Mouse (Mus musculus) MEL (cell line): ENCODE results near the gene Gbp2b.
"Not testable (repeated sequence)": the region's sequence is repeated elsewhere in the genome, so short reads cannot be mapped to it uniquely, and the experiment has no call there.

Experiments used
- CHD2 ChIP-seq: IDR thresholded peaks from 2 replicates; pipeline ENCODE4 v1.6.1; 2011; ENCODE audit warnings: low read length, improper control_type of control experiment
- CTCF ChIP-seq, 3 experiments: IDR thresholded peaks in 2 of 3; conservative IDR thresholded peaks in 1 of 3; 2 replicates each; pipeline ENCODE4 v1.5.1; 2011 to 2012; ENCODE audit warnings: low read length in 3 of 3, low read depth in 2 of 3, mild to moderate bottlenecking in 2 of 3, improper control_type of control experiment in 1 of 3, inconsistent platforms in 1 of 3, mixed read lengths in 1 of 3, moderate library complexity in 1 of 3; ENCODE audit not compliant: control insufficient read depth in 1 of 3, insufficient read depth in 1 of 3, poor library complexity in 1 of 3, severe bottlenecking in 1 of 3
- GATA1 ChIP-seq: IDR thresholded peaks from 2 replicates; pipeline ENCODE4 v1.6.1; 2011; ENCODE audit warnings: low read depth, low read length, improper control_type of control experiment
- KAT2A ChIP-seq: conservative IDR thresholded peaks from 2 replicates; pipeline ENCODE4 v1.6.1; 2012; ENCODE audit warnings: low read depth, low read length, improper control_type of control experiment, inconsistent platforms
- MAFK ChIP-seq: IDR thresholded peaks from 2 replicates; pipeline ENCODE4 v1.6.1; 2011; ENCODE audit warnings: low read depth, mild to moderate bottlenecking, low read length, improper control_type of control experiment, borderline replicate concordance
- MAX ChIP-seq: IDR thresholded peaks from 2 replicates; pipeline ENCODE4 v1.6.1; 2011; ENCODE audit warnings: low read length, improper control_type of control experiment
- MYB ChIP-seq: IDR thresholded peaks from 2 replicates; pipeline ENCODE4 v1.6.1; 2011; ENCODE audit warnings: mild to moderate bottlenecking, low read depth, low read length, improper control_type of control experiment
- POLR2A ChIP-seq, 2 experiments: IDR thresholded peaks; 2 replicates each; pipeline ENCODE4 v1.6.1; 2011 to 2012; ENCODE audit warnings: low read length in 2 of 2, mild to moderate bottlenecking in 2 of 2, control low read depth in 1 of 2, improper control_type of control experiment in 1 of 2, low read depth in 1 of 2, moderate library complexity in 1 of 2; ENCODE audit not compliant: control insufficient read depth in 1 of 2, insufficient read depth in 1 of 2, poor library complexity in 1 of 2
- RAD21 ChIP-seq: IDR thresholded peaks from 2 replicates; pipeline ENCODE4 v1.6.1; 2011; ENCODE audit warnings: mild to moderate bottlenecking, low read depth, low read length, improper control_type of control experiment
- TAL1 ChIP-seq: IDR thresholded peaks from 2 replicates; pipeline ENCODE4 v1.6.1; 2012; ENCODE audit warnings: mild to moderate bottlenecking, inconsistent platforms, low read length, moderate library complexity, mixed read lengths
- USF1 ChIP-seq: IDR thresholded peaks from 2 replicates; pipeline ENCODE4 v1.6.1; 2014; ENCODE audit warnings: low read depth, mild to moderate bottlenecking, inconsistent platforms, low read length, improper control_type of control experiment, moderate library complexity
- ZKSCAN1 ChIP-seq: IDR thresholded peaks from 2 replicates; pipeline ENCODE4 v1.6.1; 2012; ENCODE audit warnings: low read depth, mild to moderate bottlenecking, inconsistent platforms, low read length, improper control_type of control experiment, moderate library complexity
- ZMIZ1 ChIP-seq: IDR thresholded peaks from 2 replicates; pipeline ENCODE4 v1.6.1; 2012; ENCODE audit warnings: low read depth, mild to moderate bottlenecking, inconsistent platforms, low read length, improper control_type of control experiment, moderate library complexity
- ZNF384 ChIP-seq: IDR thresholded peaks from 2 replicates; pipeline ENCODE4 v1.6.1; 2012; ENCODE audit warnings: low read depth, mild to moderate bottlenecking, inconsistent platforms, low read length, improper control_type of control experiment

GRCm38 (mm10) chr3:142647836-142648235, 53.2 kb downstream of the Gbp2b start:
- not testable (repeated sequence) for TF ChIP-seq ZNF384; POLR2A (IDR thresholded peaks at IDR 0.05; ENCODE audit: control insufficient read depth in 1 of 2, insufficient read depth in 1 of 2, low read depth in 1 of 2, low read length in 2 of 2, poor library complexity in 1 of 2); MAFK; GATA1; CTCF (IDR thresholded peaks at IDR 0.05 in 2 of 3, conservative IDR thresholded peaks at IDR 0.05 in 1 of 3; ENCODE audit: control insufficient read depth in 1 of 3, insufficient read depth in 1 of 3, low read depth in 2 of 3, low read length in 3 of 3, poor library complexity in 1 of 3, severe bottlenecking in 1 of 3); ZMIZ1; USF1; RAD21; ZKSCAN1; KAT2A; TAL1; CHD2; MYB; MAX
